Mouse (Mus musculus): Measurements from ENCODE around the gene Klhdc8b.

The Klhdc8b gene

DNA sequence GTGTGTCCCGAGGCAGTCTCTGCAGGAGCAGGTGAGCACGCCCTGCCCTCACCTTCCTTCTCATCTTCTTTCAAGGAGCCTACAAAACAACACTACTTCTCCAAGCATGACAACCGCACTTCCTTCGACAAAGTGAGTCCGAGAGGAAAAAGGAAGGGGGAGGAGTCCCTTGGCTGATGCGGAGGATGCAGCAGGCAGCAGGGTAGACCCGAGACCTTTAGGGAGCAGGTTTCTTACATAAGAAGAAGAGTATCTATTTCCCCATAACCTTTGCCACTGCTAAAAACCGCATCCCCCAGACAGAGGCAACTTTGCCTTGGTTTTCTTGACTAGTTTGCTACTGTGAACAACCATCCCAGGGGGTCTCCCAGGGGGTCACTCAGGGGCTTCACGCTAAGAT, 16.3 kb downstream of the Klhdc8b start:
- ChIA-PET CTCF (interaction anchor here in 1 of 4 experiments (1.6 kb wide), 1 partner anchor 8 kb away, joined by 4 read pairs; no protein-coding TSS in a partner anchor), POLR2A (no interaction called here)

- ChIA-PET POLR2A (interaction anchor here in 3 of 4 experiments (0.5 to 1.5 kb wide), 5 partner anchors 14 to 151 kb away, joined by 3 to 6 read pairs (median 4); partner anchors contain the start of genes Gpx1 (in 1 of the 3), Rhoa (in 1 of the 3) and Tcta (in 1 of the 3)), CTCF (interaction anchor here in 2 of 4 experiments (0.7 to 2.1 kb wide), 3 partner anchors 9 to 202 kb away, joined by 3 to 10 read pairs (median 3); no protein-coding TSS in a partner anchor)
Measured at GRCm38 (mm10) chr9:108441236-108441919, 20.0 kb downstream of the Klhdc8b start.

DNA sequence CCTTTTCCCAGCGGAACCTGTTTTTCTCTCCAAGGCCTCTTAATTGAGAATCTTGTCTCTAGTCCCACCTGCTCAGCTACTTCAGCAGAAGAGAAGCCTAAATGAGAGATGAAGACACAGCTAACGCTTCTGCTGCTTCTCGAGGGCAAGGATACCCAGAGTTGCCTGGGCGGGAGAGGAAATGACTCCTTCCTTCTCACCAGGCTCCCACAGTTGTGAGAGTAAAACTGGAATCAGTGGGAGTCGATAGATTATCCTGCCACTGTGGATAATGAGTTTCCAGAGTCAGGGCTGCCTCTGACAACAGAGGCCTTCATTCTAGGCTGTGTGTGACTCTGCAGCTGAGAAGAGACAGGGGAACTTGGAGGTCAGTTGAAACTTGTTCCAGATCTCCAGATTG, 20.9 kb downstream of the Klhdc8b start:
- ChIA-PET CTCF (interaction anchor here in 3 of 4 experiments (0.5 to 2.1 kb wide), 7 partner anchors 10 to 201 kb away, joined by 3 to 10 read pairs (median 3); no protein-coding TSS in a partner anchor), POLR2A (interaction anchor here in 3 of 4 experiments (0.5 to 1.5 kb wide), 4 partner anchors 12 to 152 kb away, joined by 3 to 6 read pairs (median 4); partner anchors contain the start of gene Gpx1 (in 1 of the 3))

GRCm38 (mm10) chr9:108439176-108439575, 22.2 kb downstream of the Klhdc8b start:
- ChIA-PET POLR2A (interaction anchor here in 1 of 4 experiments (0.5 to 1.2 kb wide), 3 partner anchors 101 to 1324 kb away, joined by 3 to 4 read pairs (median 3); partner anchors contain the start of gene Gpx1), CTCF (interaction anchor here in 3 of 4 experiments (1.0 to 2.1 kb wide), 3 partner anchors 13 to 17 kb away, joined by 3 to 10 read pairs (median 5); no protein-coding TSS in a partner anchor)

DNA sequence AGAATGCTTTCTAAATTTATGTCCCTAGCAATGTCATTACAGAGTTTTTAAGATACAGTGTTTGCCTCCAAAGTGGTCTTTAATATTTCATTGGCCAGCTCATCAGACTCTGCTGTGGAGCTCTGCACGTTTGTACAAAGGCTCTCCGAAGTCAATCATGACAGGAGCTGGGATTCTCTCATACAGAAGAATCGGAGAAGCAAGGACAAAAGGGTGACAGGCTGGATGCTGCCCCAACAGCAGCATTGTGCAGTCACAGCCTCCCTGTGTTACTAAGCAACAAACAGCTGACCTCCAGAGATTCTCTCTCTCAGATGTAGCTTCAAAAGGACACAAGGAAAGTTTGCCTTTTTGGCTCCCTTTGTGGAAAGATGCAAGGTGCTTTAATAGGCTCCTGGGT, 25.2 kb downstream of the Klhdc8b start, which contains the start of gene BC048562:
Gene BC048562, plus strand, starts transcription at position 301 of the 400 bp plus-strand sequence.
- ChIA-PET POLR2A (interaction anchor here in 2 of 4 experiments (0.6 to 1.2 kb wide), 3 partner anchors 82 to 130 kb away, joined by 3 to 6 read pairs (median 3); partner anchors contain the start of gene Tcta (in 1 of the 2)), CTCF (interaction anchor here in 2 of 4 experiments (1.7 kb wide), 2 partner anchors 16 to 17 kb away, joined by 5 to 8 read pairs; no protein-coding TSS in a partner anchor)

- POLR2A ChIA-PET = interaction anchor here in 3 of 4 experiments (0.7 to 1.1 kb wide), 3 partner anchors 21 to 524 kb away, joined by 3 to 4 read pairs (median 4); no protein-coding TSS in a partner anchor
- CTCF ChIA-PET = interaction anchor here in 3 of 4 experiments (0.7 to 1.3 kb wide), 5 partner anchors 21 to 307 kb away, joined by 3 to 6 read pairs (median 4); no protein-coding TSS in a partner anchor
Measured at GRCm38 (mm10) chr9:108431431-108432067, 29.8 kb downstream of the Klhdc8b start.

DNA sequence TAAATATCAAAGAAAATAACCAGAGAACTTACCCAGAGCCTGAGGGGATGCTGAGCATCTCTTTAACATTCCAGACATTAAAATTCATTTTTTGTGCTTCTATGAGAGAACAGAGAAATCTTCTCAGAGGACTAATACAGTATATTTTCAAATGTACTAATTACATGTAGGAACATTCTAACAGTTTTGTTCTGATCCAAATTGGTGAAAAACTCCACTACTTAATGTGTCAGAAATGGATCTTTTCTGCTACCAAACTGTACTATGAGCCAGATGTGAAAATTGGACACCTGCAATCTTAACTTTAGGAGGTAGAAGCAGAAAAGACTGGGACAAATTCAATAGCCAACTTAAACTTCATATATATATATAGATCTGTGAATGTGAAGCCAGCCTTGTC, 33.0 kb downstream of the Klhdc8b start, which contains the start of gene Ccdc36:
Gene Ccdc36, minus strand, starts transcription at position 101 of the 400 bp plus-strand sequence.
- POLR2A ChIA-PET = interaction anchor here in 1 of 4 experiments (0.6 to 2.2 kb wide), 8 partner anchors 8 to 162 kb away, joined by 3 to 10 read pairs (median 4); partner anchors contain the start of genes 1700102P08Rik and Ccdc71
- CTCF ChIA-PET = interaction anchor here in 1 of 4 experiments (1.0 to 1.1 kb wide), 2 partner anchors 24 to 227 kb away, joined by 3 to 4 read pairs; no protein-coding TSS in a partner anchor

GRCm38 (mm10) chr9:108412221-108412620, 49.2 kb downstream of the Klhdc8b start:
- CTCF ChIA-PET = interaction anchor here in 2 of 4 experiments (0.6 to 2.7 kb wide), 8 partner anchors 40 to 229 kb away, joined by 3 to 15 read pairs (median 3); no protein-coding TSS in a partner anchor

DNA sequence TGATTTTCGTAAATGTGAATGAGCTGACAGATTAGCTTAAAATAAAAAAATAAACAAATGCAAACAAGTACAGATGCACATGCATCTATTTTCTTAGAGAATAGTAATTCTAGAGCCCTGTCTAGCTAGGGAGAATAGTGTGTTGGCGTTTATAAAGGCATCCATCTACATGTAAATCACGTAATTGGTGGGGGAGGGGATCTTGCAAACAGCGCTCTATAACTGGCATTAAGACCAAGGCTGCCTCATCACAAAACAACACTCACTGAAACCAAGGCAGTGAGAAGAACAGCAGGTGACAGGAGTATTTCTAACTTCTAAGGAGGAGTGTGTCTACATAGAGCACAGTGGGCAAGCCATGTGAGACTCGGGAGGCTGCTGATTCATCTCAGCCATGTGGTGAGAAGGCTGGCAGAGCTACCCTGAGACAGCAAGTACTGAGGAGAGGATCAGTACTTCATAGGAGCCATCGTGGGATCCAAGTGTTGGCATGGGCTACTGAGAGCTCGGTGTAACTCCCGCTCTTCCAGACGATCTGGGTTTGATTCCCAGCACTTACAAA, 49.9 kb downstream of the Klhdc8b start:
- POLR2A ChIA-PET = interaction anchor here (0.6 to 3.7 kb wide), 17 partner anchors 8 to 388 kb away, joined by 3 to 23 read pairs (median 4); partner anchors contain the start of genes 1700102P08Rik (in 3 of the 4), Gpx1 (in 2 of the 4) and Ccdc36 (in 1 of the 4)
- CTCF ChIA-PET = interaction anchor here in 3 of 4 experiments (0.6 to 2.7 kb wide), 12 partner anchors 19 to 230 kb away, joined by 3 to 15 read pairs (median 3); partner anchors contain the start of genes 1700102P08Rik (in 1 of the 3) and Nicn1 (in 1 of the 3)

More at GRCm38 (mm10) chr9:108412221-108412620, 49.2 kb downstream of the Klhdc8b start:
- POLR2A ChIA-PET = interaction anchor here in 3 of 4 experiments (1.0 to 3.7 kb wide), 11 partner anchors 10 to 128 kb away, joined by 3 to 23 read pairs (median 6); partner anchors contain the start of genes 1700102P08Rik (in 3 of the 3), Gpx1 (in 2 of the 3) and Ccdc36 (in 1 of the 3)

DNA sequence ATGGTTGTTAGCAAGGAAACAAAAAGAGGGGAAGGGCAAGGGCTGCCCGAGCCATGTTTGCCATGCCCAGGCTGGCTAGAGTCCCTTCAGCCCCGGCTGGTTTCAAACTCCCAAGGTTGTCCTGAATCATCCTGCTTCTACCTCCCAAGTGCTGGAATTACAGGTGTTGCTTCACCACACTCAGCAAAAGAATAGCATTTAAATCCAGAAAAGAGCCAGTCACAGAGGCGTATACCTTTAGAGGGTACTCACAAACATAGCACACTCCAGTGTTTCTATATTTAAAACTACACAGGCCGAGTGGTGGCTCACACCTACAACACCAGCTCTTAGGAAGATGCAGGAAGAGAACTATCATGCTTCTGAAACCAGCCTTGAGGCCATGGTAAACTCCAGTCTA, 51.8 kb downstream of the Klhdc8b start:
- POLR2A ChIA-PET = interaction anchor here in 2 of 4 experiments (1.1 to 3.7 kb wide), 3 partner anchors 16 to 71 kb away, joined by 3 to 23 read pairs (median 3); partner anchors contain the start of genes 1700102P08Rik (in 1 of the 2) and Gpx1 (in 1 of the 2)
- CTCF ChIA-PET = interaction anchor here in 1 of 4 experiments (0.6 kb wide), 1 partner anchor 121 kb away, joined by 5 read pairs; no protein-coding TSS in a partner anchor

- ChIA-PET POLR2A (interaction anchor here (1.0 to 4.5 kb wide), 16 partner anchors 11 to 244 kb away, joined by 3 to 36 read pairs (median 4); partner anchors contain the start of genes 1700102P08Rik (in 3 of the 4), Arih2 (in 1 of the 4) and Ccdc36 (in 1 of the 4)), CTCF (interaction anchor here in 2 of 4 experiments (0.9 to 1.5 kb wide), 3 partner anchors 12 to 120 kb away, joined by 4 to 5 read pairs (median 4); partner anchors contain the start of gene 1700102P08Rik (in 1 of the 2))
Measured at GRCm38 (mm10) chr9:108404451-108404850, 56.9 kb downstream of the Klhdc8b start.

DNA sequence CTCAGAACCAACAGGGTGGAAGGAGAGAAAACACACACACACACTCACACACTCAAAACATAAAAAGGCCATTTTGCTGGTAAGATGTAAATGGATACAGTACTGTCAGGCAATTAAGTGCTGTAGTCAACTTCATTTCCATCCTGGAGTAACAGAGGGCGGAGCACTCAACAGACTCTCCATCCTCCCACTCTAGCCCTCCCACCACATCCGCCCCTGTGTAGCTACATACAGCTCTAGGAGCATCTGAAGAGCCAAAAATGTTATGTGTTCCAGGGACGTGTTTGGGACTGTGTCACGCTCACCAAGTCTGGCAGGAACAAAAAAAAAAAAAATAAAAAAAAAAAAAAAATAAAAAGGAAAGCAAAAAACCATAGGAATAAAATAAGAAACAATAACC, 58.3 kb downstream of the Klhdc8b start:
- POLR2A ChIA-PET = interaction anchor here in 3 of 4 experiments (0.6 to 4.5 kb wide), 14 partner anchors 8 to 602 kb away, joined by 3 to 36 read pairs (median 4); partner anchors contain the start of genes 1700102P08Rik (in 3 of the 3) and Ccdc36 (in 1 of the 3)
- CTCF ChIA-PET = interaction anchor here in 3 of 4 experiments (0.7 to 1.6 kb wide), 3 partner anchors 10 to 157 kb away, joined by 3 to 10 read pairs (median 4); no protein-coding TSS in a partner anchor

GRCm38 (mm10) chr9:108401186-108401960, 60.0 kb downstream of the Klhdc8b start:
- ChIA-PET POLR2A (interaction anchor here in 2 of 4 experiments (1.0 to 4.5 kb wide), 5 partner anchors 8 to 63 kb away, joined by 3 to 36 read pairs (median 4); partner anchors contain the start of genes 1700102P08Rik (in 2 of the 2) and Gpx1 (in 1 of the 2)), CTCF (no interaction called here)

DNA sequence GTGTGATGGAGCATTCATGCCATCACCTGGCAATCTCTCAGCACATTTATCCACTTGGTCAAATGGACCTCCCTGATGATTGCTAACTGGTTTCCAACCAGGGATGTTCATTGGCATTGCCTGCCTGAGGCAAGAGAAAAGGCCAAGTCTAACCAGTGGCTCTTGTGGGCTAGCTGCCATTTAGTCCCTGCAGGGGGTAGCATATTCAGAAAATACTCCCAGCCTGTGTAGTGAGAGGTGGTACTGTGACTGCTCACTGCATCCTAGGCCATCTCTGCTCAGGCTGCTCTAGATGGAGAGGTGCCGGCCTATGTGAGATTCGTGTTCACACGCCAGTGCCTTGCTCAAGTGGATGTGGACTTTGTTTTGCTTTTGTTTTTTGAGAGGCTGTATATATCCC, 63.1 kb downstream of the Klhdc8b start:
- ChIA-PET POLR2A (interaction anchor here in 1 of 4 experiments (1.0 to 1.3 kb wide), 4 partner anchors 11 to 120 kb away, joined by 3 to 4 read pairs (median 3); no protein-coding TSS in a partner anchor), CTCF (no interaction called here)
